Mouse (Mus musculus) testis, adult 2 months (tissue): ENCODE measurements around the gene Synj1.

Source experiments
- CTCF ChIP-seq: fragments of 200-500 bp; IDR thresholded peaks from 2 replicates; pipeline ENCODE4 v1.5.1; 2012; ENCODE audit warnings: low read depth, mild to moderate bottlenecking, inconsistent platforms, low read length, moderate library complexity; ENCODE audit not compliant: control insufficient read depth, insufficient read depth, insufficient replicate concordance
- POLR2A ChIP-seq: fragments of 200-500 bp; IDR thresholded peaks from 2 replicates; pipeline ENCODE4 v1.6.1; 2012; ENCODE audit warnings: low read depth, mild to moderate bottlenecking, inconsistent platforms, low read length, moderate library complexity; ENCODE audit not compliant: control insufficient read depth

GRCm38 (mm10) chr16:90927446-90927845 is 83.7 kb downstream of the Synj1 start:
- TF ChIP-seq CTCF (0 out of 2 replicates have a peak, but pooled peaks have one; percentile 9), POLR2A (no peak)
